Mouse (Mus musculus) gastrocnemius, adult 8-10 months (tissue): ENCODE measurements around the gene Myh3. TPM values are rescaled to one million over a fixed set of nuclear protein-coding genes. Genes with fewer than 3 reads are reported as not detected.
"Not testable (repeated sequence)": the region's sequence is repeated elsewhere in the genome, so short reads cannot be mapped to it uniquely, and the experiment has no call there.

ENCODE experiments used
- DNase-seq, 2 experiments: peaks; one replicate each; pipeline ENCODE4 v3.0.0; 2022; ENCODE audit warnings: low spot score in 2 of 2
- total RNA-seq, 4 experiments: library from RNA; stranded (reverse); gene quantifications; 2 replicates each; pipeline ENCODE4 v1.2.4; 2022

The Myh3 gene
- total RNA-seq, 4 experiments from 2014 or later = 4.4 to 9.9 (median 6.9) TPM

DNA sequence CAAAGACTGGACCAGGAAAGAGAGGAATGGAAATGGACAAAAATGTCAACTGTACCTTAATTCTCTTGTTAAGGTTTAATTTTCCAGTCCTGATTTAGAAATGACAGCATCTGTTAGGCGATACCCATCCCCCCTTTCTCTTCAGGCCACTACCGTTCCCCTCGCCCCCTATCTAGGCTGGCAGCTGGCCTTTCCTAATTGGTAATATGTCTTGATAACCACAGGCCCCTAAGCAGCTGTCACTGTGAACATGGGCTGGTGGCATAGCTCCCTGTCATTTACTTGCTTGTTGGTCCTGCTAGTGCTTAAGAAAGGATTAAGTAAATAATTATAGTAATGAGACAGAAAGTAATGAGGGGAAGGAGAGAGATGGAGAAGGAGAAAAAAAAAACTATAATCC lies 665 bp upstream of the Myh3 start:
- DNase-seq = no peak

DNA sequence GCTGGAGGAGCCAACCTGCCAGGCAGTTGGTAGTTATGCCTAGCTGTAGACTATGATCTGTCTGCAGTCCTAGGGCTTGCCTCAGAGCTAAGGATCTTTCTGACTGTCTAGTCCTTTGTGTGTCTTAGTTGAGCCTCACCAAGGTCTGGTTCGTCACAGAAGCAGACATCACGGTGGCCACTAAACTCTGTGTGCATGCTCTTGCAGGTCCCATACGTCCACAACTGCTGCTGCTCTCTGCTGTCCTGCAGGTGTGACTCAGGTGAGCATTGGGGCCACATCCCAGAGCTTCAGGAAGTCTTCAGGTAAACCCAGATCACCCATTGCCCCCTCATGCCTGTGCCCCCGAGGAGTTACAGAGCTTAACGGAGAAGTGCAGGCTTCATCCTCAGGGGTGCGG lies 788 bp downstream of the Myh3 start:
- no peak for DNase-seq

GRCm38 (mm10) chr11:67079740-67080139 lies 1.6 kb downstream of the Myh3 start:
- no peak for DNase-seq

- DNase-seq = no peak
Measured at GRCm38 (mm10) chr11:67080168-67080567, 2.1 kb downstream of the Myh3 start.

DNA sequence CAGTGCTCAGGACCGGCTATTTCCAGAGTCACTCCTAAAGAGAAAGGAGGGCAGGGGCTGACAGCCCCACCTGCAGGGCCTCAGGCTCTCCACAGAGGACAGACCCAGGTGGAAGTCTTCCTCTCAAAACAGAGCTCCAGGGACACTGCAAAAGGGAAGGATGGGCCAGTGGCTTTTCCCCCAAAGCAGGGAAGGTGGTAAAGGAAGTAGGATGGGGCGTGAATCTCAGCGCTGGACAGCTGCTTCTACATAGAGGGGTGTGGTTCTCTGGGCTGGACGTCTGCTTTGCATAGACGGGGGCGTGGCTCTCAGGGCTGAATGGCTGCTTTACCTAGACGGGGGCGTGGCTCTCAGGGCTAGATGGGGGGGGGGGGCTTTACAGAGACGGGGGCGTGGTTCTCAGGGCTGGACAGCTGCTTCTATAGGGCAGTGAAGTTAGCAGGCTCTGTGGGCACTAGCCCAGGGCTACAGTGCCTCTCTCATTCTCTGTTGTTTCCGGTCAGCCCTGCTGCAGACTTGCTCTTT lies 3.1 kb downstream of the Myh3 start:
- DNase-seq = peak in 1 of 2 experiments; percentile 38

DNA sequence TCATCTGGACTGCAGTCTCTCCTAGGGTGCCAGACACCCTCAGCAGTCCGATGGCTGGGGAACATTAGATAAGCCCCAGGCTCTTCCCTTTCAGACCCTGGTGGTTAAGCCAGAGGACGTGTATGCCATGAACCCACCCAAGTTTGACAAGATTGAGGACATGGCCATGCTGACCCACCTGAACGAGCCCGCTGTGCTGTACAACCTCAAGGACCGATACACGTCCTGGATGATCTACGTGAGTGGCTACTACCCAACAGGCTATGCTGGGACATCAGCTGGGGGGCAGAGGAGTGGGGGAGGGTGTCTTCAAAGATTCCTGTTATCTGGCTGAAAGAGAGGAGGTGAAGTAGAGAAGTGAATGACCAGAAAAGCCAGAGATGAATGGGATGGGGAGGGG lies 4.1 kb downstream of the Myh3 start:
- DNase-seq = no peak

- no peak for DNase-seq
Measured at GRCm38 (mm10) chr11:67082793-67083192, 4.7 kb downstream of the Myh3 start.

- DNase-seq = no peak
Measured at GRCm38 (mm10) chr11:67083239-67083638, 5.1 kb downstream of the Myh3 start.

- no peak for DNase-seq
Measured at GRCm38 (mm10) chr11:67083712-67084340, 5.7 kb downstream of the Myh3 start.

DNA sequence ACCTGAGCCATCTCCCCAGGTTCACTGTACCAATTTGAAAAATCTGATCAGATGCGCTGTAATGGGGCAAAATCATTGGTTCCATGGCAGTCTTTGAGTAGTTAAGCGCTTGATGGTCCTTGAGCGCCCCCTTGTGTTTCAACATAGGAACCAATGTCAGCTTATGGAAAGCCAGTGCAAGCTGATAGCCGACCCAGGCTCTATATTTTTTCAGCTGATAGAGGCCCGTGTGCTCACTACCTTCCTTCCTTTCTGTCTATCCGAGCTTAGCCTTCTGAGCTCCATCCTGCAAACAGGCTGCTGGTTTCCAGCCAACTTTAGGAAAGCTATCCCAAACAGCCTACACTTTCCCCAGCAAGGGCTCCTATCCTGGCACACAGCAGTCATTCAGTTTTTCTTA lies 7.4 kb downstream of the Myh3 start:
- DNase-seq = no peak

- DNase-seq = no peak
Measured at GRCm38 (mm10) chr11:67086467-67087164, 8.5 kb downstream of the Myh3 start.

GRCm38 (mm10) chr11:67087225-67087624 lies 9.1 kb downstream of the Myh3 start:
- no peak for DNase-seq

DNA sequence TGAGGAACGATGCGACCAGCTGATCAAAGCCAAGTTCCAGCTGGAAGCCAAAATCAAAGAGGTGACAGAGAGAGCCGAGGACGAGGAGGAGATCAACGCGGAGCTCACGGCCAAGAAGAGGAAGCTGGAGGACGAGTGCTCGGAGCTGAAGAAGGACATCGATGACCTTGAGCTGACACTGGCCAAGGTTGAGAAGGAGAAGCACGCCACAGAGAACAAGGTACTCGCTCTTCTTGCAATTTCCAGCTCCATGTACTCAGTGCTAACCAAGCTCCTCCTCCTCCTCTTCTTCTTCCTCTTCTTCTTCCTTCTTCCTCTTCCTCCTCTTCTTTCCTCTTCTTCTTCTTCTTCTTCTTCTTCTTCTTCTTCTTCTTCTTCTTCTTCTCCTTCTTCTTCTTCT lies 14.3 kb downstream of the Myh3 start:
- DNase-seq = not testable (repeated sequence)

GRCm38 (mm10) chr11:67093201-67093600 lies 15.1 kb downstream of the Myh3 start:
- DNase-seq = no peak

- DNase-seq = no peak
Measured at GRCm38 (mm10) chr11:67093652-67094051, 15.6 kb downstream of the Myh3 start.

DNA sequence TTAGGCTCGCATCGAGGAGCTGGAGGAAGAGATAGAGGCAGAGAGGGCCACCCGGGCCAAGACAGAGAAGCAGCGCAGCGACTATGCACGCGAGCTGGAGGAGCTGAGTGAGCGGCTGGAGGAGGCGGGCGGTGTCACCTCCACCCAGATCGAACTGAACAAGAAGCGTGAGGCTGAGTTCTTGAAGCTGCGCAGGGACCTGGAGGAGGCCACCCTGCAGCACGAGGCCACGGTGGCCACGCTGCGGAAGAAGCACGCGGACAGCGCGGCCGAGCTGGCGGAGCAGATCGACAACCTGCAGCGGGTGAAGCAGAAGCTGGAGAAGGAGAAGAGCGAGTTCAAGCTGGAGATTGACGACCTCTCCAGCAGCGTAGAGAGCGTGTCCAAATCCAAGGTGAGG lies 16.4 kb downstream of the Myh3 start:
- no peak for DNase-seq

DNA sequence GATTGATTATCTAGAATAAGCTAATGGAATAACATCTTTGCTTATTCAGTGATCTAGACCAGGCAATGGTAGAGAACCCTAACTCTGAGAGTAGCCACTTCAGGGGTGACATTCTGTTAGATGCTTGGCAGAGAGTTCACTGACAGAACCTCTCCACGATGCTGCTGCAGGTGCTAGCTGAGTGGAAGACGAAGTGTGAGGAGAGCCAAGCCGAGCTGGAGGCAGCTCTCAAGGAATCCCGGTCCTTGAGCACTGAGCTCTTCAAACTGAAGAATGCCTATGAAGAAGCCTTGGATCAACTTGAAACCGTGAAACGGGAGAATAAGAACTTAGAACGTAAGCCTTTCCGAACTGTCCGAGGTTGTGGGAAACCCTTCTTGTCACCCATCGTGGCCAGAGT lies 19.6 kb downstream of the Myh3 start:
- DNase-seq = no peak

DNA sequence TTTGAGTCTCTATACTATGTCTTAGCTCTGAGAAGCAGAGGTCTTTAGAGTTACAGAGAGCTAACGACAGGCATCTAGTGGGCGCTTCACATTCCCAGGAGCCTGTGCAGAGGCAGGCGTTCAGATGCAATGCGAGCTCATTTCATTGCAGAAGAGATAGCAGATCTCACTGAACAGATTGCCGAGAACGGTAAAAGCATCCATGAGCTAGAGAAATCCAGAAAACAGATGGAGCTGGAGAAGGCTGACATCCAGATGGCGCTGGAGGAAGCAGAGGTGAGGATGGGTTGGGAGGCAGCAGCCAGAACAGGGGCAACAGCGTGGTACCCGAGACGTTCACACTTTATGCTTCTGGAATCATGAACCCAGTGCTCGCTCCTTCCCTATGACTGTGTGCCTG lies 20.3 kb downstream of the Myh3 start:
- DNase-seq = no peak

DNA sequence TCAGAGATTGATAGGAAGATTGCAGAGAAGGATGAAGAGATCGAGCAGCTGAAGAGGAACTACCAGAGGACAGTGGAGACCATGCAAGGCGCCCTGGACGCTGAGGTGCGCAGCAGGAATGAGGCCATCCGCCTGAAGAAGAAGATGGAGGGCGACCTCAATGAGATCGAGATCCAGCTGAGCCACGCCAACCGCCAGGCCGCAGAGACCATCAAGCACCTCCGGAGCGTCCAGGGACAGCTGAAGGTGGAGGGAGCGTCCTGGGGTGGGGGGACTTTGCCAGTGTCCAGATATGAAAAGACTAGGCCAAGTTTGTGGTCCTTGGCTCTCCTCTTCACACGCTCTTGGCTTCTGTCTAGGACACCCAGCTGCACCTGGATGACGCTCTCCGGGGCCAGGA lies 21.1 kb downstream of the Myh3 start:
- DNase-seq = no peak

DNA sequence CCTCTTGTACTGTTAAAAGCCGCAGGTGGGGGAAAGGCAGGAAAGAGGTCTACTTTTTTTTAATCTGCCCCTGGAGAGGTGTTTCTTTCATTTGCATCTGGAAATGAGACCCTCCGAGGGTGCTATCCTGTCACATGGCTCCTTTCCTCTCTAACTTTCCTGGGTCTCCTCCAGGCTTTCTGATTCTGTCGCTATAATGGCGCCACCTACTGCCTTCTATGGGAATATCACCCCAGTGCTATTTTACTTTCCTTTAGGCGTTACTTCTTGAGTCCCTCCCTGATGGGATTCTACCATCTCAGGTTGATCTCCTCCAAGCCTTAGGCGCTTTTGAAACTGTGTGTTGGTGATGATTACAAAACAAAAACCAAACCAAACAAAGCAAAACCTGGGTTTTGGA lies 22.1 kb downstream of the Myh3 start:
- DNase-seq = no peak

GRCm38 (mm10) chr11:67101713-67102112 lies 23.6 kb downstream of the Myh3 start:
- no peak for DNase-seq

DNA sequence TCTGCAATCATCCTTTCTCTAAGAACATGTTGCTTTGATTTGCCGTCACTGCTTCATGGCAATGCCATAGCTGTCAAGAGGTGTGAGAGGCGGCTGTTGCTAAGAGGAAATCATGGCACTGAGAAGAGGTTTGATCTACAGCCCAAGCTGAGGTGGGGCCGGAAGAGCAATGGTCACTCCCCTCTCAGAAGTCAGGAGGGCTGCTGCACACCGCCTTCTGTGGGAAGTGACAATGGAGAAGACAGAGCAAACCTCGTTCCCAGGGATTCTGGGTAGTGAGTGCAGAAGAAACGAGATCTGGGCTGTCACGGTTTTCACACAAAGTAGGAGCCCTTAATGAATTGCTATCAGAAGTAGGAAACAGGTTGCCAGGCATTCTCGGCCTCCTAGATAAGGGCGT lies 25.2 kb downstream of the Myh3 start:
- no peak for DNase-seq

GRCm38 (mm10) chr11:67104242-67104641 lies 26.1 kb downstream of the Myh3 start:
- no peak for DNase-seq
